27 mouse cellular contexts compared by ENCODE assay signal in genomic region chr6:146976446-146976845, GRCm38 (mm10). TPM values are rescaled to one million over a fixed set of nuclear protein-coding genes. Genes with fewer than 3 reads are reported as not detected.
"Had no signal": no experiment of that assay in that cellular context is flagged by ENCODE, and none has a peak within 500 bp of the region (broad histone marks: within the 10 kb centered on the region; RNA-seq: fewer than 3 reads in every experiment).

No protein-coding gene starts in this region.

- H3K4me3 ChIP-seq: limb, embryonic 12.5 days; limb, embryonic 15.5 days; midbrain, embryonic 12.5 days; midbrain, embryonic 15.5 days; neural tube, embryonic 12.5 days; neural tube, embryonic 15.5 days had no signal

- ATAC-seq: liver, postnatal 0 days; lung, postnatal 0 days; midbrain, embryonic 15.5 days had no signal

- H3K9ac ChIP-seq: limb, embryonic 12.5 days; limb, embryonic 15.5 days; liver, embryonic 14.5 days; liver, postnatal 0 days; lung, embryonic 14.5 days; midbrain, embryonic 12.5 days; midbrain, embryonic 15.5 days; neural tube, embryonic 12.5 days; neural tube, embryonic 15.5 days had no signal

- H3K9me3 ChIP-seq: limb, embryonic 12.5 days; limb, embryonic 15.5 days; midbrain, embryonic 12.5 days; midbrain, embryonic 15.5 days; neural tube, embryonic 12.5 days; neural tube, embryonic 15.5 days had no signal

- H3K4me2 ChIP-seq: limb, embryonic 12.5 days; limb, embryonic 15.5 days; liver, embryonic 11.5 days; lung, embryonic 14.5 days; midbrain, embryonic 12.5 days; midbrain, embryonic 15.5 days; neural tube, embryonic 12.5 days; neural tube, embryonic 15.5 days had no signal

- H3K27me3 ChIP-seq: limb, embryonic 12.5 days; limb, embryonic 15.5 days; midbrain, embryonic 12.5 days; midbrain, embryonic 15.5 days; neural tube, embryonic 12.5 days; neural tube, embryonic 15.5 days had no signal

- DNase-seq: kidney, postnatal 14 days; kidney, postnatal 4 days; left cerebral cortex, postnatal 4 days; liver, postnatal 0 days; lung, embryonic 14.5 days; right cerebral cortex, adult 18-20 months; right cerebral cortex, postnatal 14 days; right cerebral cortex, postnatal 4 days; thymus, adult 18-20 months; thymus, postnatal 36 days had no signal

- H3K27ac ChIP-seq: limb, embryonic 12.5 days; limb, embryonic 15.5 days; liver, embryonic 14.5 days; macrophage; midbrain, embryonic 12.5 days; midbrain, embryonic 15.5 days; neural tube, embryonic 12.5 days; neural tube, embryonic 15.5 days; stomach, postnatal 0 days had no signal

- H3K36me3 ChIP-seq: midbrain, embryonic 12.5 days; midbrain, embryonic 15.5 days; neural tube, embryonic 12.5 days; neural tube, embryonic 15.5 days had no signal

RNA-seq across cellular contexts. Expression of gene 1700034J05Rik, which starts 22.2 kb away (rescaled TPM):
- total RNA-seq: layer of hippocampus, adult 18-20 months; layer of hippocampus, postnatal 14 days; left cerebral cortex, adult 8-10 months; left cerebral cortex, postnatal 14 days; left cerebral cortex, postnatal 4 days; megakaryocyte, adult 5-6 weeks had no signal
- polyA plus RNA-seq: liver, embryonic 14.5 days; macrophage; midbrain, embryonic 15.5 days; neural tube, embryonic 15.5 days; stomach, postnatal 0 days; urinary bladder, adult 2 months had no signal
